Mouse (Mus musculus) brown adipose tissue, adult 24 weeks (tissue): ENCODE measurements at regions not wholly inside any gene's neighbourhood (a gene's known extent, or its start where the extent isn't known, plus 50 kb on each side); places are given as distances from the start of the nearest gene placed in this dataset.

ENCODE experiments used
- H3K27ac ChIP-seq: fragments of 200-500 bp; replicated peaks from 2 replicates; pipeline ENCODE4 v1.5.1; 2012; ENCODE audit warnings: low read depth, mild to moderate bottlenecking, low read length
- H3K4me1 ChIP-seq: fragments of 200-500 bp; 2 replicates; pipeline ENCODE4 v1.6.1; 2012; ENCODE audit warnings: low read length, mixed read lengths; ENCODE audit not compliant: control insufficient read depth, insufficient read depth, insufficient read length
- H3K4me3 ChIP-seq: fragments of 200-500 bp; 2 replicates; pipeline ENCODE4 v1.5.1; 2012; ENCODE audit warnings: low read depth, mild to moderate bottlenecking, low read length, moderate library complexity; ENCODE audit not compliant: insufficient read depth

DNA sequence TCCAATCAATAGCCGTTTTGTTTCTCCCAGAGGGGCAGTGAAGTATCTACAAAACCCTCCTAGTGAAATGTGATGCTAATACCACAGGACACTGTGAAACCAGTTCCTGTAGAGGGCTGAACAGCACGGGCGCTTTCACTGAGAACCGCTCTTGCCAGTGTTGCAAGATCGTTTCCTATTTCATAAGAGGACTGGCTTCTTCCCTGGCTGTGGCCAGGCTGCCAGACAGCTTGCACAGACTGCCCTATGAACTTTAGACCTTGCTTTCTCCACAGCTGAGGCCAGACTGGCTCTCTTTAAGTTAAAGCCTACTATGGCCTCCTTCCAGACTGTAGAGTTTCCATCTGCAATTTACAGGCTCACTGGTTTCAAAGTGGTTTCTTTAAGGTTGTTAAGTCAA is 173.8 kb upstream of the Prdm1 start:
- peaks cover 2% of the 10 kb centered on the region; the same call in 1 of the 2 replicates for H3K4me1 ChIP-seq
- peak overlapping the region; percentile 66 for H3K27ac ChIP-seq

DNA sequence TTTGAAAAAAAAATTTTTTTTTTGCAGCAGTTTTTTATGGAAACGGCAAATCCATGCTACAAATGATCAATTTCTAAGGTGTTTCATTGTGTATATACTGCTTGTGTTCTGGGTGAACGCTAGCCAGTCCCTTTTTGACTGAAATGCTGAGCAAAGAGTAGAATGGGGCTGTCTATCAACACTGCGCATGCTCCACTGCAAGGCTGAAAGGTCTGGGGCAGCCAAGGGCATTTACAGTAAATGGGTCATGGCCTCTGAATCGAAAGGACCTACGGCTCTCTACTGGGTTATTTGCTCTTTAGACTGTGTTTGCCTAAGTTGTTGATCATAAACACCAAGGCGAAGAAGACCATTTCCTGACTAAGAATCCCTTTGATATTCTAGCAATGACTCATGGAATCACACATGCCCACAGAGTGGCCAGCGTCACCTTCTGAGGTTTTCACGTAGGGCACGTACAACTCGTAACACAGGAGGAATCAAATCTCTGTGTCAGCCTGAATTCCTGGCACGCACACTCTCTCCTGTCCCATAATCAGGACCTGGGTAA is 171.8 kb upstream of the Prdm1 start:
- H3K27ac ChIP-seq, result no peak overlapping the region
- peaks cover 2% of the 10 kb centered on the region; the same call in 1 of the 2 replicates for H3K4me1 ChIP-seq
- no peak overlapping the region for H3K4me3 ChIP-seq

More for the DNA sequence above, 173.8 kb upstream of the Prdm1 start:
- H3K4me3 ChIP-seq, result no peak overlapping the region

DNA sequence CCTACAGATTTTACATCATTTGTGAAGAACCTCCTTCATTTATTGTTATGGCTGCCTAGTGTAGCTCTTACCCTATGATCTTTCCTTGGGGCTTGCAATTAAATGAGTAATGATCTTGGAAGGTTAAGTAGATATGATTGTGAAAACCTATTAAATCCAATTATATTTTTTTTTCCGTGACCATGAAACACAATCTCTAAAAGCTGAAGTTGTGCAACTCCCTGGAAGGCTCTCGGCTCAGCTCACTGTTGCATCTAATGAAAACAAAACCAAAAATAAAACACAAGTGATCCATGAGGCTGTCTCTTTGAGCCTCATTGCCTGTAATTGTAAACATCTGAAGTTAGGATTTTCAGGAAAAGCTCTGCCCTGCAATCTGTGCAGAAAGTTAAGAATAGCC is 169.7 kb upstream of the Prdm1 start:
- Histone ChIP-seq H3K27ac (no peak overlapping the region), H3K4me1 (peaks cover 2% of the 10 kb centered on the region; the same call in 1 of the 2 replicates)

DNA sequence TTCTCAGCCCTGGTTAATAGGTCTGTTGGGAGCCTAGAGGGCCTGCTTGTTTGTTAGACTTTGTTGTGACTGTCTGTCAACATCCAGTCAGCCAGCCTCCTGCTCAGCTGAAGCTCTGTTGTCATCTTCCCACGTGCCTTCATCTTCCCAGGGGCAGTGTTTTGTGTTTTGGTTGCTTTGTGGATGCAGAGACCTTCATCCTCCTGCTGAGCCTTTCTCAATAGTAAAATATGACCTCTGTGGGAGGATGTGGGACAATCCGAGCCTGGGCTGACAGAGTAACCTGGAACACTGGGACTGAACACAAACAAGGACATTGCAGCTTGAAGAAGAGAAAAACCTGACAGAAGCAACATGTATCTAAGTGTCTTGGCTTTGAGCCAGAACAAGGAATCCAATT is 168.7 kb upstream of the Prdm1 start:
- no peak overlapping the region for H3K27ac ChIP-seq
- H3K4me1 ChIP-seq, result peaks cover 3% of the 10 kb centered on the region; the same call in 1 of the 2 replicates
- H3K4me3 ChIP-seq, result no peak overlapping the region

More for the DNA sequence above, 169.7 kb upstream of the Prdm1 start:
- H3K4me3 ChIP-seq, result no peak overlapping the region

DNA sequence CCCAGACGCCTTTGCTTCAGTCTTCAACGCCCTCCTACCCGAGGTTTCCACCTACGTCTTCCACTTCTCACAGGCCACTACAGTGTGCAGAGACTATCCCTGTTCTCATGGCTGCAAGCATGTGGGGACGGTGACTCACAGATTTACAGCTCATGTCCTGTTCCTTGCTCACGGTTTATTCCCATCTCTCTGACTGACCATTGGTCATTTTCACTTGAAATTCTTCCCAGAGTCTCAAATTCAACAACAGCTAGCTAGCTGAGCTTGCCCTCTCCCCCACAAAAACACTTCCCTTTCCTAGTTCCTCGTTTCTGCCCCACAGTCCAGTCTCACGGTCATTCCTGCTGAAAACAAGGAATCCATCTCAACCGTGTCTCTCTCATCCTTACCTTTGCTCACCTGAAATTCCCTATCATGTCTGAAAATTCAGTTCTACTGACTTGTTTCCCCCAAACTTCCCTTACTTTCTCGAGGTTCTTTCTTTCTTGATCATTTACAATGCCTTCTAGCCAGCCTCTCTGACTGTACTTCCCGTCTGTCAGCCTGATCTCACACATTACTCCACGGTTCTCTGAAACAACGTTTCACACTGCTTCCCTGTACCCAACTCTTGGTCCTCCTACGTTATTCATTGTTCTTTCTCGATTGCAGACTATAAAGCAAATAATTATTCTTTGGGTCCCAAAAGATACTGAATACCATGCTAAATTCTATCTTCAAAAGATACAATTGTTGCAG is 163.5 kb upstream of the Prdm1 start:
- no peak overlapping the region for H3K4me3 ChIP-seq
- peaks cover 5% of the 10 kb centered on the region; the same call in 1 of the 2 replicates for H3K4me1 ChIP-seq
- peak overlapping the region; percentile 88 for H3K27ac ChIP-seq

DNA sequence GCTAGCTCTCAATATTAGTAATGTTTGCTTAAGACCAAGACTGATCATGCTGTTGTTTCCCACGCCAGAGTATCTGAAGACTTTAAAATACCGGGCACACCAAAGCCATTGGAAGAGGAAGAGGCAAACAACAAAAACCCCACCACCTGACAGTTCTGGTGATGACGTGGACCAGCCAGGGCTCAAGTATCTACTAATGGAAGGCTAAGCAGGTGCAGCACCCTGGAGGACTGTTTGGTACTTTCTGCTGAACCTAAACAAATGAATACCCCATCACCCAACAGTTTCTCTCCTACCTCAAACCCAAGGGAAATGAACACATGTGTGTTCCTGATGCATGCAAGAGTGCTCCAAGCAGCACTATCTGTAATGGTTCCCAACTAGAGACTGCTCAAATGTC is 160.3 kb upstream of the Prdm1 start:
- H3K4me3 ChIP-seq, result no peak overlapping the region
- H3K4me1 ChIP-seq, result 0 out of 2 replicates have a peak, but pooled peaks cover 5% of the 10 kb centered on the region
- no peak overlapping the region for H3K27ac ChIP-seq

DNA sequence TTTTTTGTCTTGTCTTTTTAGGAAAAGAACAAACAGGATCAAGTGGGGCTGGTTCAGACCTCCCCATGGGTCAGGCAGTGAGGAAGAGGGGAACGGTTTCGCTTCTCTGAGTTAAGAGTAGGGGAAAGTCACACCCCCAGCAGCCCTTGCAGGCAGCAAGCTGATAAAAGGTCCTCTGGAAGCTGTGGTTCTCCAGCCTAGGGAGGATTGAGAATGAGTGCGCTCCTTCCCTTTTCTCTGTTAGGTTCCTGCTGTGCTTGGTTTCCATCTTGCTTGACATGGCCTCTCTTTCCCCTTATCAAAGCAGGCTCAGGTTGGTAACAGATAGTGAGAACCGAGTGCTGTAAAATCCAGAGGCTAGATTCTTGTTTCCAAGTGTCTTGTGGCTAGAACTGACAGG is 157.8 kb upstream of the Prdm1 start:
- H3K4me3 ChIP-seq, result no peak overlapping the region
- no peaks in the 10 kb centered on the region; the same call in 1 of the 2 replicates for H3K4me1 ChIP-seq
- no peak overlapping the region for H3K27ac ChIP-seq

DNA sequence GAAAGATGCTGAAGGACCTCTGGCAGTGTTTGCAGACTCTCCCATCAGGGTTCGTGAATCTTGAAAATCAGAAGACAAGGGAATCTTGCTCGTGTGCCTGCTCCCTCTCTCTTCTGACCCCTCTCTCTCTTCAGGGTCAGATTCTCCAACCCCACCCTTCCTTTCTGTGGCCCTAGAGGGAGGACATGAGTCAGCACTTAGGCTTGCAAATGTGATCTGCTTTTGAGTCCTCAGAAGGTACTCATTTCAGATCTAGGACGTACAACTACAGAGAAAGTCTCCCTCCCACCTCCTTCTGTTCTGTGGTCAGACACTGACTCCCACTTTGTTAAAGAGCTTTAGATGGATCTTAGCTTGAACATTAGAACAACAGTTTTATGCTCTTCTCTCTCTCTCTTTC is 156.9 kb upstream of the Prdm1 start:
- Histone ChIP-seq H3K4me1 (no peaks in the 10 kb centered on the region; the same call in 1 of the 2 replicates), H3K27ac (no peak overlapping the region), H3K4me3 (no peak overlapping the region)

DNA sequence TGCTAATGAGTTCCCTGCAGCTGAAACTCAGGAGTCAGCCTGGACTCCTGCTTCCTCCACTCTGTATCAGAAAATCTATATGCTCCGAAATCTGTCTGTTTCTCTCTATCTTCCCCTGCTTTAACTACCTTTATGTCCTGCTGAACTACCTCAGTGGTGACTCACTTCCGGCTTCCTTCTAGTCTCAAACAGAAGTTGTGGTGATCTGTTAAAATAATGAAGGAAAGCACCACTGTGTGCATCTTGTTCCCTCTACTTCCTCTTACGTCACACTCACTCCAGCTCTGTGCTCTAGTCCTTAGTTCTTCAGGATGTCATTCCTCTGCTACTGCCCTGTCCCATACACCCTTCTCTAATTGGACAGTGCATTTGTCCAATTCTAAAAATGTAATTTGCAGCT is 148.2 kb upstream of the Prdm1 start:
- H3K4me3 ChIP-seq, result no peak overlapping the region
- no peaks in the 10 kb centered on the region for H3K4me1 ChIP-seq
- no peak overlapping the region for H3K27ac ChIP-seq

DNA sequence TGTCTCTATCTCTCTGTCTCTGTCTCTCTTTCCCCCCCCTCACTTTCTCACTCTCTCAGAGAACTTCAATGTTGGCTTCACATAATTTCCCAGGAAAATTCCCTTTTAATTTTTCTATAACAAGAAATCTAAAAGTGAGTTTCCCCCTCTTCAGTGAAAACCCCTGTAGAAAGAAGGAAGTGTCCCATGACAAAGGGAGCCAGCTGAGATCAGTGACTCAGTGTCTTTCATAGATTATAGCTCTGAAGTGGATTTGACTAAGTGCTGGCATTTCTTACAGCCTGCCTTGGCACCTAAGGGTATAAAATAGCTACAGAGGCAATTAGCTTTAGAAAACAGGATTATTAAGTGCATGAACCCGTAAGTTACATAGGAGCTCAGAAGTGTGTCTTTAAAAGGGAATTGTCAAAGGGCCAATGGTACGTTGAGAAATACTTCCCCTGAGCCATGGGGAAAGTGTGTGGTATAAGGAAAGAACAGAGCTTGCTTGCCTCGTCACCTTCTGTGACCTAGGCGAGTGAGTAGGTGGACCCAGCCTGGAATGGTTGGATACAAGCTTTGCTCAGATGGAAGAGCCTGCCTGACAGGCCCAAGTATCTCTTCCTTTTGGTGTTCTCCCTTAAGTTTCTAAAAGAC is 137.3 kb upstream of the Prdm1 start:
- Histone ChIP-seq H3K27ac (no peak overlapping the region), H3K4me1 (no peaks in the 10 kb centered on the region), H3K4me3 (no peak overlapping the region)

DNA sequence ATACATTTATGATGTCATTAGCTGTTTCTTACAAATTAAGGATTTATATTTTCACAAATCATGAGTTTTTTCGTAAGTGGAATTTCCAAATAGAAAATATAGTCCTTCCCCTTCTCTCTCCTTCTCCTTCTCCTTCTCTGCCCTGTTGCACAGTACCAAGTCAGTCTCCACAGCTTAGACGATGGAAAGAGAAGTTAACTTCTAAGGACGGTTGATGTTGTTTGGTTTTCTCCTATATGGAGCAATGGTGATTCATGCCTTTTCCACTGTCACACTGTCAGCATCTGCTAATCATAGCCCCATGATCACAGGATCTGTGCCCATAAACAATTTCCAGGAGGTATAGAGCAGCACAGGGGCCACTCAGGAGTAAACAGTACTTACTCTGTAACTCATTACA is 131.2 kb upstream of the Prdm1 start:
- Histone ChIP-seq H3K27ac (no peak overlapping the region), H3K4me3 (no peak overlapping the region)

DNA sequence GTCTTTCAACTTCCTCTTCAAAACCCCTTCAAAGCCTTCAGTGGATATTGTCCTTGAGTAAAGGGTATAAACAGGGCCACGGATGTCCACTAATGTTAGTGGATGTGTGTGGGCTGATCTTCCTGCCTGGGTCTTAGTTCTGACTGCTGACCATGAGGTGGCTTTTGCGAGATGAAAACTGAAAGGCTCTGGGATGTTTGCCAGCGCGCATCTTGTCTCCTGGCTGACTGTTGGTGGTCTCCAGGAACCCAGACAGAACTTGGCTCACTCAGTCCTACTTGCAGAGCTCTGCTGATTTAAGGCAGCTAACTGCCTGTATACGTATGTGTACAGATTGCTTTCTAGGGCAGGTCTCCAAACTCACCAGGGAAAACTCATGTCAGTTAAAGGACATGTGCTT is 125.5 kb upstream of the Prdm1 start:
- Histone ChIP-seq H3K27ac (no peak overlapping the region), H3K4me1 (no peaks in the 10 kb centered on the region; the same call in 1 of the 2 replicates)

More for the DNA sequence above, 131.2 kb upstream of the Prdm1 start:
- H3K4me1 ChIP-seq, result no peaks in the 10 kb centered on the region; the same call in 1 of the 2 replicates

DNA sequence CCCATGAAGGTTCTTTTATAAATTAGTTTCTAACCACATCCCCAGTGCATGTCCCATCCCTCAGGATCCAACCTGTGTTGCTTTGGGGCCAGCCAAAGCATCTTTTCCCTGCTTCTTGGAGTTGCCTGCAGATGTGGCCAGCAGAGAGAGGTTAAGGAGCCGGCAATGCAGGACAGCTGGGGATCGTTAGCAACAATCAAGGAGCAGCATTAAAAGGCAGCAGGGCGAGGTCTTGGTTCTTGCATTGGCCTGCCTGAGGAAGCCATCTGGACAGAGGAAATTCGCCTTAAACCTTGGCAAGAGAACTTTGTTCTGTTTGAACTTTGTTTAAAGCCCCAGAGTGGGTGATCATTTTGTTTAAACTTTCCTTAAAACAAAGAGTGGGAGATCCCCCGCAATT is 118.7 kb upstream of the Prdm1 start:
- Histone ChIP-seq H3K4me1 (no peaks in the 10 kb centered on the region), H3K4me3 (no peak overlapping the region)

More for the DNA sequence above, 125.5 kb upstream of the Prdm1 start:
- no peak overlapping the region for H3K4me3 ChIP-seq

DNA sequence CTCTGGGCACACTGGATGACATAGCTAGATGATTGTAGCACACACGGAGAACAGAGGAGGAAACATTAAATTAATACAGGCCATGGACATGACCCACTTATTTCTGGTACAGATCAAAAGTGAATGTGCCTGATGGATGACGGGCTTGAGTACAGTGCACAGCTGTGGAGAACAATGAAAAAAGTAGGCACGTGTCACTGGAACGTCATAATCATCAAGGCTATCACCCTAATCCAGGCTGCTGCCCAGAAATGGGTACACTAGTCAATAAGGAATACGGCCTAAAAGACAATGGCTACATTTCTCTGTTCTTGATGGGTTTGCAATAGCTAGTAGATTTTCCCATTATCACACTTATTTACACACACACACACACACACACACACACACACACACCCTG is 118.3 kb upstream of the Prdm1 start:
- Histone ChIP-seq H3K4me1 (no peaks in the 10 kb centered on the region), H3K4me3 (no peak overlapping the region), H3K27ac (no peak overlapping the region)

More for the DNA sequence above, 118.7 kb upstream of the Prdm1 start:
- no peak overlapping the region for H3K27ac ChIP-seq

DNA sequence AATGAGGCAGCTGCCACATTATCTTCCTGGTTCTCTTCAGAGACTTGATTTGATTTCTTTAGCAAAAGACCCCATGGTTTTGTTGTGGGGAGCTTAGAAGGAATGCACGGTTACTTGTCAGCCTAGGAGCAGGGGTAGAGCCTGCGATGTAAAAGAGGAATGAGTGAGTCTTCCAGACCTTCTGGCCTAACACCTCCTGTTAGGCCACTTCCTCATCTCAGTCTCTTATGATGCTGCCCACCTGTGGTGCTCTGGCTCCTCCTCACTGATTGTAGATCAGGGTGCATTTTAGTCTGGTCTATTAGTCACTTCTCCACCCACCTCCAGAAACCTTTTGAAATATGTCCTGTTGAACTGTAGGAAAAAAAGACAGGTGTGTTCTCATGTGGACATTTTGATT is 113.3 kb upstream of the Prdm1 start:
- H3K27ac ChIP-seq, result no peak overlapping the region
- no peak overlapping the region for H3K4me3 ChIP-seq
- no peaks in the 10 kb centered on the region for H3K4me1 ChIP-seq
